Mouse (Mus musculus): Measurements from ENCODE around the gene Git2. TPM values are rescaled to one million over a fixed set of nuclear protein-coding genes. Genes with fewer than 3 reads are reported as not detected.
A peak's percentile ranks its signal among the peaks of the same experiment; 100 is the strongest.

The Git2 gene
- 72.3 and 75.1 TPM in 2 replicates for polyA plus RNA-seq (2015; fragmentation: Nextera tagmentation; extraction: Ambion mirVana)

- DNase-seq (ENCODE audit: low spot score), result peak; percentile 45
Measured at GRCm38 (mm10) chr5:114775056-114775979, at the start of gene Git2. Gene Git2 (minus strand): TSS chr5:114775517.

- peak; percentile 81 for DNase-seq (ENCODE audit: low spot score)
Measured at GRCm38 (mm10) chr5:114824197-114824596, 48.9 kb upstream of the Git2 start.

- DNase-seq (ENCODE audit: low spot score), result peak; percentile 86
Measured at GRCm38 (mm10) chr5:114822796-114823688, 47.7 kb upstream of the Git2 start, which contains the start of gene 1500011B03Rik. Gene 1500011B03Rik (minus strand): TSS chr5:114823468.

GRCm38 (mm10) chr5:114818124-114818523 is 42.8 kb upstream of the Git2 start:
- no peak for DNase-seq (ENCODE audit: low spot score)

- no peak for DNase-seq (ENCODE audit: low spot score)
Measured at GRCm38 (mm10) chr5:114816599-114816998, 41.3 kb upstream of the Git2 start.

- peak; percentile 90 for DNase-seq (ENCODE audit: low spot score)
Measured at GRCm38 (mm10) chr5:114813525-114814181, 38.3 kb upstream of the Git2 start.

GRCm38 (mm10) chr5:114809826-114810225 is 34.5 kb upstream of the Git2 start:
- no peak for DNase-seq (ENCODE audit: low spot score)

- DNase-seq (ENCODE audit: low spot score), result no peak
Measured at GRCm38 (mm10) chr5:114809181-114809756, 34.0 kb upstream of the Git2 start.

GRCm38 (mm10) chr5:114808385-114808784 is 33.1 kb upstream of the Git2 start:
- no peak for DNase-seq (ENCODE audit: low spot score)

- no peak for DNase-seq (ENCODE audit: low spot score)
Measured at GRCm38 (mm10) chr5:114807893-114808292, 32.6 kb upstream of the Git2 start.

- DNase-seq (ENCODE audit: low spot score), result no peak
Measured at GRCm38 (mm10) chr5:114807468-114807867, 32.2 kb upstream of the Git2 start.

- DNase-seq (ENCODE audit: low spot score), result no peak
Measured at GRCm38 (mm10) chr5:114807063-114807462, 31.7 kb upstream of the Git2 start.

- no peak for DNase-seq (ENCODE audit: low spot score)
Measured at GRCm38 (mm10) chr5:114806636-114807035, 31.3 kb upstream of the Git2 start.

GRCm38 (mm10) chr5:114805436-114806350 is 30.4 kb upstream of the Git2 start:
- DNase-seq (ENCODE audit: low spot score), result peak; percentile 59

- DNase-seq (ENCODE audit: low spot score), result no peak
Measured at GRCm38 (mm10) chr5:114804958-114805357, 29.6 kb upstream of the Git2 start.

GRCm38 (mm10) chr5:114804335-114804734 is 29.0 kb upstream of the Git2 start:
- DNase-seq (ENCODE audit: low spot score), result no peak

- DNase-seq (ENCODE audit: low spot score), result no peak
Measured at GRCm38 (mm10) chr5:114803231-114803630, 27.9 kb upstream of the Git2 start.

GRCm38 (mm10) chr5:114801841-114802240 is 26.5 kb upstream of the Git2 start:
- DNase-seq (ENCODE audit: low spot score), result no peak

- DNase-seq (ENCODE audit: low spot score), result no peak
Measured at GRCm38 (mm10) chr5:114801049-114801448, 25.7 kb upstream of the Git2 start.

GRCm38 (mm10) chr5:114799848-114800247 is 24.5 kb upstream of the Git2 start:
- DNase-seq (ENCODE audit: low spot score), result no peak
